Mouse (Mus musculus) intestine, embryonic 14.5 days (tissue): Measurements from ENCODE around the gene Pnkd. TPM values are rescaled to one million over a fixed set of nuclear protein-coding genes. Genes with fewer than 3 reads are reported as not detected.

Source experiments
- ATAC-seq: fragments of 200-750 bp; cut with Nextera tagmentation; replicated peaks from 2 replicates; pipeline ENCODE4 v1.8.0; 2017; ENCODE audit warnings: low read depth, moderate number of reproducible peaks, moderate TSS enrichment, moderate library complexity; ENCODE audit not compliant: low FRiP score, low TSS enrichment
- DNase-seq: peaks from one replicate; pipeline ENCODE4 v3.0.0-alpha.2; 2018; ENCODE audit warnings: low spot score
- H3K27ac ChIP-seq: fragments of 300-500 bp; sonication (generic); 2 replicates; pipeline ENCODE4 v1.5.1; 2014; ENCODE audit warnings: low read depth, mild to moderate bottlenecking, control low read depth
- H3K27me3 ChIP-seq: fragments of 300-500 bp; sonication (generic); replicated peaks from 2 replicates; pipeline ENCODE4 v1.6.1; 2014; ENCODE audit warnings: low read length, control low read depth; ENCODE audit not compliant: control insufficient read depth, insufficient read depth
- H3K36me3 ChIP-seq: fragments of 300-500 bp; sonication (generic); 2 replicates; pipeline ENCODE4 v1.6.1; 2014; ENCODE audit warnings: low read length, control low read depth; ENCODE audit not compliant: control insufficient read depth, insufficient read depth
- H3K4me1 ChIP-seq: fragments of 300-500 bp; sonication (generic); replicated peaks from 2 replicates; pipeline ENCODE4 v1.6.1; 2014; ENCODE audit warnings: low read length, control low read depth, mixed read lengths; ENCODE audit not compliant: control insufficient read depth, insufficient read depth
- H3K4me2 ChIP-seq: fragments of 300-500 bp; sonication (generic); 2 replicates; pipeline ENCODE4 v1.6.1; 2014; ENCODE audit warnings: low read length
- H3K4me3 ChIP-seq: fragments of 300-500 bp; sonication (generic); 2 replicates; pipeline ENCODE4 v1.5.1; 2014; ENCODE audit warnings: low read depth, low read length, control low read depth, mixed read lengths
- H3K9ac ChIP-seq: fragments of 300-500 bp; sonication (generic); 2 replicates; pipeline ENCODE4 v1.6.1; 2014; ENCODE audit warnings: mild to moderate bottlenecking, low read length
- H3K9me3 ChIP-seq: fragments of 300-500 bp; sonication (generic); 2 replicates; pipeline ENCODE4 v1.6.1; 2016; ENCODE audit warnings: low read length, control low read depth; ENCODE audit not compliant: control insufficient read depth
- WGBS: fragments of 180-500 bp; shearing (Covaris S2); extraction: QIAGEN DNeasy Blood & Tissue Kit; methylation state at CpG from one replicate; pipeline ENCODE4 v1.1.7; 2014; 5-methylcytosine and 5-hydroxymethylcytosine counted together
- polyA plus RNA-seq: library from polyadenylated mRNA; unstranded; fragments of >200 nt; fragmentation: Nextera tagmentation; extraction: Ambion mirVana; gene quantifications from 2 replicates; pipeline ENCODE4 v1.2.1, GENCODE M21; 2014

The Pnkd gene
- polyA plus RNA-seq, 1 experiment from 2014 or later: 142 TPM

DNA sequence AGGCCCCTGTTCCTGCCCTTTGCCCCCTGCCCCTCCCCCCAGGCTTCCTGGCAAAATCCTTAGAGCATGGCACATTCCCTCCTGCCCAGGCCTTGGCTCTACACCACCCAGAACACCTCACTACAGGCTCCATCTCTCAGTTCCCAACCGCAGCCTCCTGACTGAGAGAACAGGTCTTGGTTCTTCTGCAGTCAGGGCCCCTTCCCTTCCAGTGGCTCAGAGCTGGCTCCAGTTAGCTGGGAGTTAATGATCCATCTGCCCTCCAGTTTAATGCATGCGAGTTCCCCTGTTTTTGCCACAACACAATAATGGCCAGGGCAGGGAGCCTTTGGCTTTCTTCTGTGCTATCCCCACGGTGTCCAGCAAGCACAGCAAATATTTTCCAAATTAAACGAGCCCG is 58.4 kb downstream of the Pnkd start:
- H3K27me3 ChIP-seq: no peaks in the 10 kb centered on the region
- no peaks in the 10 kb centered on the region for H3K36me3 ChIP-seq
- H3K9ac ChIP-seq: no peak overlapping the region
- WGBS: 73% methylated on average over 5 of the region's 5 CpGs
- no peak overlapping the region for H3K4me2 ChIP-seq
- no peaks in the 10 kb centered on the region for H3K4me1 ChIP-seq
- no peak overlapping the region for H3K27ac ChIP-seq
- H3K9me3 ChIP-seq: no peaks in the 10 kb centered on the region
- H3K4me3 ChIP-seq: no peak overlapping the region
- DNase-seq (no peak), ATAC-seq (no peak)

DNA sequence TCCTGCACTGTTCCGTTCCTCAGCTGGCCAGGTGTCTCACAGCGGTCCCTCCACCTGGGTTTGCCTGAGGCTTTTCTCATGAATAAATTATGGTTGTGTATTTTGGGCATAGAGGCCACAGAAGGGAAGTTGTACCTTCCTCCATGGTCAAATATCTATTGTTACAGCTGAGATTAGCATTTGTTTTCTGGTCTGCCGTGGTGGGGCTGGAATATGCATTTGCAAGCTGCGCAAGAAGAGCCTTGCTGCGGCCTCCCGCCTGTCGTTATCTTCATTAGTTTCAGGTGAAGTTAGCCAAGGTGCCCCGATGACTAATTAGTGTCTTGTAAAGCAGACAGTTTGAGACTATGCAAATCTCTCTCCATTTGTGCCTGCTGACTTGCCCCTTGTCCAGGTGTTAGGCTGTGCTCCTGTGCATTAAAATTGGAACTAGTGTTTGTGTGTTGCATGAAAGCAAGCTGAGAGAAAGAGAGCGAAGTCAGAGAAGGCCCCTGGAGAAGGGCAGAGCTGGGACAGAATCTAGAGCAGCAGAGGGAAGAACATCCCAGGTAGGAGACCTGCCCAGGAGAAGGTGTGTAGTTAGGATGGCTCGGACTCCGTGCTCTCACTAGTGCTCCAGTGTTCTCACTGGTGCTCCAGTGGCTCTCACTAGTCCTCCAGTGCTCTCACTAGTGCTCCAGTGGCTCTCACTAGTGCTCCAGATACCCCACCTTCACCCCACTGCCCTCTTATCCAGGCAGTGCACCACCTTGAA is 59.6 kb downstream of the Pnkd start:
- H3K4me2 ChIP-seq: no peak overlapping the region
- H3K27ac ChIP-seq: no peak overlapping the region
- H3K9ac ChIP-seq: no peak overlapping the region

DNA sequence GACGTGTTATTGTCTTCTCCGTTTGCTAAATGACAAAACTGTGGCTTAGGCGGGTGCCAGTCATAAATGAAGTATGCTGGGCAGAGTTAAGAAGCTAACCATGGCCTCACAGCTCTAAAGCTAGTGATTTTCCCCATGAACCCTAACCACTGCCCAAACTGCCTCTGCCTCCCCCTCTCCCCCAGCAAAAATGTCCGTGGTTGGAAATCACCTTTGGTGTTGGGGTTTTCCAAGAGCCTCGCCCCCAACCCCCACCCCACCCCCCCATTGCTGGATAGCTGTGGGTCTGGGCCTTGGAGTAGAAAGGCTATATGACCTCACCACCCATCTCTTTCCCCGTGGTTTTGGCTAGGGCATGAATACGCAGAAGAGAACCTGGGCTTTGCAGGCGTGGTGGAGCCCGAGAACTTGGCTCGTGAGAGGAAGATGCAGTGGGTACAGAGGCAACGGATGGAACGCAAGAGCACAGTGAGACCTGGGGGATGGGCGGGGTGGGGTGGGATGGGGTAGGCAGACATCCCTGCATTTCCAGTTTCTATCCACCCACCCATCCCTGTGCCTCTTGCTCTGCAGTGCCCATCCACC is 66.5 kb downstream of the Pnkd start:
- H3K27ac ChIP-seq: no peak overlapping the region
- H3K9ac ChIP-seq: no peak overlapping the region
- ATAC-seq (no peak), DNase-seq (no peak)
- no peaks in the 10 kb centered on the region for H3K4me1 ChIP-seq
- no peaks in the 10 kb centered on the region for H3K9me3 ChIP-seq
- WGBS: 91% methylated on average over 13 of the region's 13 CpGs
- no peak overlapping the region for H3K4me2 ChIP-seq
- H3K27me3 ChIP-seq: no peaks in the 10 kb centered on the region
- H3K4me3 ChIP-seq: no peak overlapping the region
- peaks cover 18% of the 10 kb centered on the region for H3K36me3 ChIP-seq

More for the DNA sequence above, 59.6 kb downstream of the Pnkd start:
- Histone ChIP-seq H3K27me3 (no peaks in the 10 kb centered on the region), H3K4me1 (no peaks in the 10 kb centered on the region), H3K4me3 (no peak overlapping the region), H3K36me3 (peaks cover 5% of the 10 kb centered on the region; the same call in 1 of the 2 replicates), H3K9me3 (no peaks in the 10 kb centered on the region)
- 82% methylated on average over 11 of the region's 11 CpGs for WGBS
- no peak for DNase-seq
- no peak for ATAC-seq

DNA sequence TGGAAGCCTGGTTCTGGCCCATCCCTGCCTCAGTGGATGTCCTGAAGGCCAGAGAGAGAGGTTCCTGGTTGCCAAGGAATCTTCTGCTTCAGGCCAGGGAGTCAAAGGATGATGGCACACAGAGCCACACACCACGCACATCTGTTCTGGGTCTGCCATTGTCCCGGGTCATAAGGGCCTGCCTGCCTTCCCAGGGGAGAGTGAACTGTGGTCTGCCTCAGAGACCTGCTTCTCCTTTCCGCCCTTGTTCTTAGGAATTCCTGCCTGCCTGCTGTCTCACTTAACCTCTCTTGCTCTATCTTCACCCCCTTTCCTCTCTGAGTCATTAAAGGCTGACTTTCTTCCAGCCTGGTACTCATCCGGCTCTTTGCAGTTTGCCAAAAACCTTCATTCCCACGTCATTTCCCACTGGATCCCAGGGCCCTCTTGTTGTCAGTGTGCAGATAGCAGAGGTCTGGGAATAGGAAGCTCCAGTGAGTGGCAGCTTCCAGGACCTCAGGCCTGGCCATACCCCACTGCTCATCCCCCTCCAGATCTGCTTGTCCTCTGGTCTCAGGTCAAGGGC is 67.9 kb downstream of the Pnkd start:
- Histone ChIP-seq H3K9ac (no peak overlapping the region), H3K36me3 (peaks cover 18% of the 10 kb centered on the region), H3K4me1 (no peaks in the 10 kb centered on the region), H3K9me3 (no peaks in the 10 kb centered on the region), H3K27ac (no peak overlapping the region), H3K4me2 (no peak overlapping the region), H3K4me3 (no peak overlapping the region), H3K27me3 (no peaks in the 10 kb centered on the region)
- WGBS: 82% methylated on average over 5 of the region's 5 CpGs
- no peak for DNase-seq
- ATAC-seq: no peak

DNA sequence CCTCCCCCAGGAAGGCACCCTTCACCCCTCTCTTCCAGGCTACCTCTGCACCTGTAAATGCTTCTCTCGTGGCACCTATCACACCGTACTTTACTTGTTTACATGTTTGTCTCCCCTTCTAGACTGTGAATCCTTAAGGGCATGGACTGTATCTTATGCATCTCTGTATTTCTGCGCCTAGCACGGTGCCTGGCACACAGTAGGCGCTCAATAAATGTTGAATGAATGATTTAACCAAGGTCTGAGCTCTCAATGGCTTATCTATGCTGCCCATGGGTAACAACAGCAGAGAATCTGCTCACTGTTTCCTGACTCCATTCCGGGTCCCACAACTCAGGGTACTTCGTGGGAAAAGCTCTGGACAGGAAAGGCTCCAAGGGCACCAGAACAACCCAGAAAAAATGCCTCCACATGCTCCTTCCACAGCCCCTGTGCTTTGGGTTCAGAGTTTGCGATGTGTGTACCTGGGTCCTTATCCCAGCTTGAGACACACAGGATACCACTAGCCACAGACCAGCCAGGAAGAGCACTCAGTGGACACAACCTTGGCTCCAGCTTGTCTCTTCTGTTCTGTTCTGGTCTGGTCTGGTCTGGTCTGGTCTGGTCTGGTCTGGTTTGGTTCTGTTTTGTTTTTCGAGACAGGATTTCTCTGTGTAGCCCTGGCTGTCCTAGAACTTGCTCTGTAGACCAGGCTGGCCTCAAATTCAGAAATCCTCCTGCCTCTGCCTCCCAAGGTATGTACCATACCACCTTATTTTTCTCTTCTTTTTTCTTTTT is 68.9 kb downstream of the Pnkd start:
- Histone ChIP-seq H3K4me1 (no peaks in the 10 kb centered on the region), H3K9me3 (no peaks in the 10 kb centered on the region), H3K27me3 (no peaks in the 10 kb centered on the region), H3K36me3 (peaks cover 14% of the 10 kb centered on the region), H3K4me2 (no peak overlapping the region), H3K27ac (no peak overlapping the region), H3K4me3 (no peak overlapping the region), H3K9ac (no peak overlapping the region)
- 91% methylated on average over 9 of the region's 9 CpGs for WGBS
- ATAC-seq (no peak), DNase-seq (no peak)

DNA sequence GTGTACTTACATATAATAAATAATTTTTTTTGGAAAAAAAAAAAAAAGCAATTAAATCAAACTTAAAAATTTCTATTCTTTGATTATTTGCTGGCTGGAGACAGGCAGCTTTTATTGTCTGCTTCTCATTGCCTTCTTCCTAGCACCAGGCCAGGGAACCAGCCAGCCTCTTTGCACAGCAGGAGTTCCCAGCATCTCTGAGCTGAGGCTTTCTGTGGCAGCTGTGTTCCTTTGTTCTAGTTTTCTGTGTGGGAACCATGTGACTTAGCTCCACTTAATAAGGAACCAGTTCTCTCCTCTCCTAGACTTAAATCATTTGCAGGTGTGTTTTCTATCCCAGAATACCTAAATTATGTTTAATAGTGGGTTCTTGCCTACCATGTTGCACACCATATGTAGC is 72.8 kb downstream of the Pnkd start:
- Histone ChIP-seq H3K27me3 (no peaks in the 10 kb centered on the region), H3K9ac (no peak overlapping the region), H3K4me1 (no peaks in the 10 kb centered on the region), H3K9me3 (no peaks in the 10 kb centered on the region), H3K4me2 (no peak overlapping the region), H3K4me3 (no peak overlapping the region), H3K36me3 (no peaks in the 10 kb centered on the region), H3K27ac (no peak overlapping the region)
- no peak for ATAC-seq
- no peak for DNase-seq

DNA sequence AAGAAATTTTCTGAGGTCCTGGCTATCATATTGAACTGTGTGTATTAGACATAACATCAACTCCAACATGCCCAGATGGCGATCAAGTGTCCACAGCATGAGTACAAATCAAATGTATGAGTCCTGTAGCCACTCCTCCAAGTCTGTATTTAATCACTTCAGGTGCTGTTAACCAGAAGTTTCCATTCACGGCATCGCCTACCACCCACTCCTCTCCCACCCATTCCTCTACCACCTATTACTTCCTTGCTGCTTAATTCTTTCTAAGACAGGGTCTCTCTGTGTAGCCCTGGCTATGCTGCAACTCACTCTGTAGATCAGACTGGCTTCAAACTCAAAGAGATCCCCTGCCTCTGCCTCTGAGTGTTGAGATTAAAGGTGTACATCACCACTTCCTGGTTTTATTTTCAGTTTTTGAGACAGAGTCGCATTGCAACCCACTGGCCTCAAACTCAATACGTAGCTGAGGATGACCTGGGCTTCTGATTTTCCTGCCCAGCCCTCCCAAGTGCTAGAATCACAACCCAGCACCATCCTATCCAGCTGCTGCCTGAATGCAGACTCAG is 75.3 kb downstream of the Pnkd start:
- H3K4me3 ChIP-seq: no peak overlapping the region
- no peaks in the 10 kb centered on the region for H3K9me3 ChIP-seq
- no peak for ATAC-seq
- WGBS: 83% methylated on average over 5 of the region's 5 CpGs
- no peaks in the 10 kb centered on the region for H3K27me3 ChIP-seq
- DNase-seq: no peak
- no peak overlapping the region for H3K9ac ChIP-seq
- no peaks in the 10 kb centered on the region for H3K36me3 ChIP-seq
- no peak overlapping the region for H3K27ac ChIP-seq
- no peaks in the 10 kb centered on the region for H3K4me1 ChIP-seq
- H3K4me2 ChIP-seq: no peak overlapping the region

DNA sequence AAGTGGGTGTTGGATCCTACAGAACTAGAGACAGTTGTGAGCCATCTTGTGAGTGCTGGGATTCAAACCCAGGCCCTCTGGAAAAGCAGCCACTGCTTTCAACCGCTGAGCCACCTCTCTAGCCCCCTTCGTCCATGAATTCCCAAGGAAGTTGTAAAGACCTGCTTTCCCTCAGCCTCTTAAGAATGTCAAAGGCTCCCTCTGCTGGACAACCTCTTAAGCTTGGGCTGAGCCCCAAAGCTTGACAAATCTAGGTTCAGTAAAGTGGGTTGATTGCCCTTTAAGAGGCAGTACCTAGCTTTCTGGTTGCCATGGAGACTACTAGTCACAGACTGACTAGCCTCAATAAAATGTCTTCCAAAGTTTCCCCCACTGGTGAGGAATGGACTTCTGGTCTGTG is 77.1 kb downstream of the Pnkd start, which contains the start of gene Catip:
TSS of gene Catip (plus strand) at position 297 of the 400 bp plus-strand sequence.
- H3K9ac ChIP-seq: no peak within 1 kb of the TSS
- 4% methylated on average over 2 of the region's 2 CpGs for WGBS
- no peak within 1 kb of the TSS for H3K27ac ChIP-seq
- H3K27me3 ChIP-seq: no peaks in the 10 kb centered on the region
- H3K4me2 ChIP-seq: no peak within 1 kb of the TSS
- H3K4me1 ChIP-seq: no peaks in the 10 kb centered on the region
- no peaks in the 10 kb centered on the region for H3K9me3 ChIP-seq
- DNase-seq: peak; percentile 76
- no peaks in the 10 kb centered on the region for H3K36me3 ChIP-seq
- H3K4me3 ChIP-seq: no peak within 1 kb of the TSS
- ATAC-seq: peak; percentile 66
